Mouse (Mus musculus) spleen, adult 12 weeks (tissue): Measurements from ENCODE around the gene Rasal3.
A peak's percentile ranks its signal among the peaks of the same experiment; 100 is the strongest.

Source experiments
- DNase-seq: peaks from one replicate; pipeline ENCODE4 v3.0.0; 2022; ENCODE audit warnings: low spot score

Gene Rasal3

GRCm38 (mm10) chr17:32388370-32389100 is 14.8 kb downstream of the Rasal3 start:
- DNase-seq: no peak

GRCm38 (mm10) chr17:32387986-32388369 is 15.4 kb downstream of the Rasal3 start:
- no peak for DNase-seq

- DNase-seq: peak; percentile 37
Observed at GRCm38 (mm10) chr17:32386659-32387432, 16.5 kb downstream of the Rasal3 start.

GRCm38 (mm10) chr17:32383661-32384060 is 19.7 kb downstream of the Rasal3 start:
- DNase-seq: no peak

GRCm38 (mm10) chr17:32382576-32382975 is 20.8 kb downstream of the Rasal3 start:
- no peak for DNase-seq

- DNase-seq: no peak
Observed at GRCm38 (mm10) chr17:32378786-32379185, 24.6 kb downstream of the Rasal3 start.

- DNase-seq: no peak
Observed at GRCm38 (mm10) chr17:32377137-32377536, 26.2 kb downstream of the Rasal3 start.

GRCm38 (mm10) chr17:32376475-32376874 is 26.9 kb downstream of the Rasal3 start:
- DNase-seq: no peak

GRCm38 (mm10) chr17:32368991-32369578 is 34.3 kb downstream of the Rasal3 start:
- DNase-seq: no peak

GRCm38 (mm10) chr17:32367706-32368105 is 35.7 kb downstream of the Rasal3 start:
- no peak for DNase-seq

- DNase-seq: no peak
Observed at GRCm38 (mm10) chr17:32365296-32365695, 38.1 kb downstream of the Rasal3 start.

GRCm38 (mm10) chr17:32364850-32365249 is 38.5 kb downstream of the Rasal3 start:
- DNase-seq: no peak

- DNase-seq: peak; percentile 80
Observed at GRCm38 (mm10) chr17:32364331-32364730, 39.1 kb downstream of the Rasal3 start.

- DNase-seq: no peak
Observed at GRCm38 (mm10) chr17:32363821-32364301, 39.5 kb downstream of the Rasal3 start.

GRCm38 (mm10) chr17:32362686-32363085 is 40.7 kb downstream of the Rasal3 start:
- DNase-seq: no peak

GRCm38 (mm10) chr17:32359928-32360327 is 43.5 kb downstream of the Rasal3 start:
- DNase-seq: no peak

- no peak for DNase-seq
Observed at GRCm38 (mm10) chr17:32358943-32359340, 44.4 kb downstream of the Rasal3 start.

- DNase-seq: no peak
Observed at GRCm38 (mm10) chr17:32358192-32358942, 45.0 kb downstream of the Rasal3 start.

- no peak for DNase-seq
Observed at GRCm38 (mm10) chr17:32356766-32357760, 46.3 kb downstream of the Rasal3 start.

- no peak for DNase-seq
Observed at GRCm38 (mm10) chr17:32356281-32356680, 47.1 kb downstream of the Rasal3 start.

- DNase-seq: no peak
Observed at GRCm38 (mm10) chr17:32355031-32355430, 48.4 kb downstream of the Rasal3 start.
